Mouse (Mus musculus) hindbrain, embryonic 12.5 days (tissue): Measurements from ENCODE around the gene Skap1. TPM values are rescaled to one million over a fixed set of nuclear protein-coding genes. Genes with fewer than 3 reads are reported as not detected.

ENCODE experiments used
- polyA plus RNA-seq: library from polyadenylated mRNA; unstranded; fragments of >200 nt; fragmentation: Nextera tagmentation; extraction: Ambion mirVana; gene quantifications from 2 replicates; pipeline ENCODE4 v1.2.1, GENCODE M21; 2016

The Skap1 gene
- polyA plus RNA-seq, 1 experiment from 2014 or later = 2.4 TPM

Other genes starting within 250 kb of the Skap1 start
- 0.36 and 0.46 TPM in 2 replicates for gene Hoxb9, start 193.1 kb upstream of the Skap1 start, polyA plus RNA-seq
- 4.4 and 8.1 TPM in 2 replicates for gene Hoxb8, start 182.7 kb upstream of the Skap1 start, polyA plus RNA-seq
- 9.6 and 11.0 TPM in 2 replicates for gene Hoxb7, start 178.0 kb upstream of the Skap1 start, polyA plus RNA-seq
- 60.0 and 64.5 TPM in 2 replicates for gene Hoxb6, start 172.1 kb upstream of the Skap1 start, polyA plus RNA-seq
- 74.3 and 126 TPM in 2 replicates for gene Hoxb5, start 161.3 kb upstream of the Skap1 start, polyA plus RNA-seq
- gene Hoxb4, start 146.3 kb upstream of the Skap1 start, polyA plus RNA-seq = 7.7 and 8.1 TPM in 2 replicates
- gene Hoxb3, start 141.3 kb upstream of the Skap1 start, polyA plus RNA-seq = 15.3 and 19.3 TPM in 2 replicates
- gene Hoxb2, start 114.1 kb upstream of the Skap1 start, polyA plus RNA-seq = 58.2 and 73.9 TPM in 2 replicates
- gene Hoxb1, start 98.8 kb upstream of the Skap1 start, polyA plus RNA-seq = 0.82 and 2.2 TPM in 2 replicates